In the genomic region with DNA sequence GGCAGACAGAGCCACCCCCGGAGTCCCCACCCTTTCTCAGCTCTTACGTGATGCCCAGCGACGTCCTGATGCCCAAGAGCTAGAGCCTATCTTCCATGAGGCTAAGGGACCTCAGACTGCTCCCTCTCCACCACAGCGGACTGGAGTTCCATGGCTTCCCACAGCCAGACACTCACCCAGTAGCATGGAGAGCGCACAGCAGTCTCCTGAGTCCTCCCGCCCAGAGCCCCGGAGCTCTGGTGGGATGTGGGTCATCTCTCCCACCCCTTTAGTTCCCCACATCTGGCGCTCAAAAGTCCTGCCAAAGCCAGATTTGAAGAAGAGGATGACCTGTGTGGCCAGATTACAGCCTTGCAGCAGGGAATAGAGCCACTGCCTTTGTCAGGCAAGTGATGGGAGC, we compare ENCODE assay signal across 6 mouse cellular contexts. TPM values are rescaled to one million over a fixed set of nuclear protein-coding genes. Genes with fewer than 3 reads are reported as not detected.
"Had no signal": no experiment of that assay in that cellular context is flagged by ENCODE, and none has a peak within 500 bp of the region (broad histone marks: within the 10 kb centered on the region; RNA-seq: fewer than 3 reads in every experiment).

No protein-coding gene starts in this region.

- DNase-seq: kidney, adult 9 months; kidney, postnatal 4 days; lung, postnatal 14 days; spleen, adult 18-20 months had no signal

RNA-seq across cellular contexts. Expression of gene Shd, which starts 19.7 kb away (rescaled TPM):
- total RNA-seq: monocyte, adult 5-6 weeks had no signal

RNA-seq across cellular contexts. Expression of gene Fsd1, which starts 35.7 kb away (rescaled TPM):
- total RNA-seq: monocyte, adult 5-6 weeks; neutrophil, adult 5-6 weeks had no signal
